Mouse (Mus musculus) left cerebral cortex, adult 9 months (tissue): ENCODE results near the gene Ikbke.
"Not testable (repeated sequence)": the region's sequence is repeated elsewhere in the genome, so short reads cannot be mapped to it uniquely, and the experiment has no call there.

Source experiments
- DNase-seq, 2 experiments: peaks; one replicate each; pipeline ENCODE4 v3.0.0; 2022; ENCODE audit warnings: low spot score in 2 of 2

The Ikbke gene

DNA sequence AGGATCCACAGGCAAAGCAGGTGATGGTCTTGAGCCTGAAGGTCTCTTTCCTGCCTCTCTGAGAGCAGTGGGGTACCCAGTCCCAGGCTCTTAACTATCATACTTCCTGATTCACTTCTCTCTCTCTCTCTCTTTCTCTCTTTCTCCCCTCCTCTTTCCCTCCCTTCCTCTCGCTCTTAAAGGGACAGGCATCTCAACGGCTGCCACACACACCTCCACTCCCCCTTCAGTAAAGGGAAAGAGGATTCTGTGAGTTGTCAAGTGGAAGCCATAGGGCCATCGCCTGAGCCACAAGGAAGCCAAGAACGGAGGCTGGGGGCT lies at the start of gene Ikbke:
Gene Ikbke, minus strand, starts transcription at position 151 of the 321 bp plus-strand sequence.
- no peak for DNase-seq

GRCm38 (mm10) chr1:131329093-131329492 lies 49.7 kb upstream of the Ikbke start:
- not testable (repeated sequence) for DNase-seq

- no peak for DNase-seq
Measured at GRCm38 (mm10) chr1:131327167-131327566, 47.8 kb upstream of the Ikbke start.

- no peak for DNase-seq
Measured at GRCm38 (mm10) chr1:131324816-131325463, 45.5 kb upstream of the Ikbke start.

DNA sequence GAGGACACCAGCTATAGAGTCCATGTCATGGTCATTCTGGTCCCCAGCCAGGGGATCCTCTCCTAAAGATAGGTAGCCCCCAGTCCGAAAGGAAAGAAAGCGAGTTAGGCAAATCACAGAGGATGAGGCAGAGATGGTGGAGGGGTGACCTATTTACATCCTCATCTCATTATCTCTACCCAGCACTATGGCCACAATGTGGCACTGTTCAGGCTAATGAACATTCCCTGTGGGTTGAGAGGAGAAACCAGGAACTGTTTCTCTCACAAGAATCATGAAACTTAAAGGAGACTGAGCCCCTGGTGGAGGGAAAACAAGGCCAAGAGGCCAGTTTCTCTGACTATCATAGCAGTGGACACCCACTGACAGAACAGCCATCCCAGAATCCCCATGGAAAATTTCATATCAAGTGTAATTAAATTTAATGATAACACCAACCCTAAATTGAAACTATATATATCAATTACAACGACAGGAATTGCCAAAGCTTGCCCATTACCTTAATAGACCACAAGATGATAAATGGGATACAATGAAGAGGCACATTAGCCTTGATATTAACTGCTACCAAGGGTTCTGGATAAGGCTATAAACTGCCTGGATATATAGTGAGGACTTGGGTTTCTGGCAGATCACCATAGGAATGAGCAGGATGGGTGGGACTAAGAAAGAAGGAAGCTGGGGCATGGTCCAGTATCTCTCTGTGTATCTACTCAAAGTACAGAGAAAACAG lies 40.4 kb upstream of the Ikbke start:
- no peak for DNase-seq

- DNase-seq, result no peak
Measured at GRCm38 (mm10) chr1:131318397-131318796, 39.0 kb upstream of the Ikbke start.

GRCm38 (mm10) chr1:131317625-131318024 lies 38.2 kb upstream of the Ikbke start:
- DNase-seq, result no peak

GRCm38 (mm10) chr1:131311284-131311683 lies 31.9 kb upstream of the Ikbke start:
- DNase-seq, result no peak

GRCm38 (mm10) chr1:131310237-131310818 lies 30.9 kb upstream of the Ikbke start:
- DNase-seq, result no peak

- DNase-seq, result no peak
Measured at GRCm38 (mm10) chr1:131300750-131301149, 21.3 kb upstream of the Ikbke start.

DNA sequence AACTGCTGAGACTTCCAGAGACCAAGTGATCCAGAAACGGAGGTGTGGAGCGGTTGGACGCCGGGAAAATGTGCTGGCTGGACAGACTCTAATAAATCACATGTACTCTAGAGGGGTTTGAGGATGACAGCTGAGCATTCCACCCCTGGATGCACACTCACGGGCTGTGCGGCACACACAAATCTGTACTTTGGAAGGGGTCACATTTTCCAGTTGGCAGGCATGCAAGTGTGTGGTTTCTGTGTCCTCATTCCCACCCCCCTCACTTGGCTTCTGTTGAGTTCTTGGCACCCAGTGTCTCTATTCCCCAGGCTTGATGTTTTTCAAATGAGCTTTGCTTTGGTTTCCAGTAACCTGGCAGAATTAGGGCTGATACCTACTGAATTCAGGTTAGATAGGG lies 20.4 kb upstream of the Ikbke start:
- no peak for DNase-seq

DNA sequence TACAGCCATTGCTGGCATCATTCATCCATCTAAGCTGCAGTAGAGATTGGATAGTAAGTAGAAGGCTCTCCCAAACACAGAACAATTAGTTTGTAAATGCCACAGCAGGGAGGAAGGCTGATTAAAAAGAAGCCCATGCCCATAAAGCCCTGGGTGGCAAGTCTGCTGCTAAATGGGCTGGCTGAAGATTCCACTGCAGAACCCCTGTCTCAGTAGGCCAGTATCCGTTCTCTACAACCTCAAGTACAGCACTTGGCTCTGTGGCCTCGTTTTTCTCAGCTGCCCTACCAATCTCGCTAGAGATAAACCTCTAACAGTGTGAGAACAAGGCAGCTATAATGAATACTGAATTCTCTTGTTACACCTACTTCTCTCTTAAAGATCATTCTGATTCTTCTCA lies 19.8 kb upstream of the Ikbke start:
- DNase-seq, result no peak

- no peak for DNase-seq
Measured at GRCm38 (mm10) chr1:131298171-131298570, 18.8 kb upstream of the Ikbke start.

GRCm38 (mm10) chr1:131296726-131297125 lies 17.3 kb upstream of the Ikbke start:
- DNase-seq, result no peak

- no peak for DNase-seq
Measured at GRCm38 (mm10) chr1:131295200-131295599, 15.8 kb upstream of the Ikbke start.

DNA sequence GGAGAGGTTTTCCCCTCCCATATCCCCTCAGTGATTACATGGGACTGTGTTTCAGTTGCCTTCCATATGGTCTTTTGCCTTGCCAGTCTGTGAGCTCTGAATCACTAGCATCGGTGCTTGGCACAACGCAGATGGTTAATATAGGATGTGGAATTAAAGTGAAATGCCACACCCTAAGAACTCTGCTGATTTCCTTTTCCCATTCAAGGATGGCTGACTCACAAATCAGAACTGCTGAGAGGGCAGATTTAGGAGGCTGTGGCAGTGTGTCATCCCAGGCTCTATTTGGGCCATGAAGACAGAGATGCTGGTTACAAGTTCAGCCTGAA lies 14.5 kb upstream of the Ikbke start:
- DNase-seq, result peak in 1 of 2 experiments; percentile 58

- no peak for DNase-seq
Measured at GRCm38 (mm10) chr1:131293221-131293921, 14.0 kb upstream of the Ikbke start.

GRCm38 (mm10) chr1:131290648-131291047 lies 11.2 kb upstream of the Ikbke start:
- DNase-seq, result peak in 1 of 2 experiments; percentile 81

DNA sequence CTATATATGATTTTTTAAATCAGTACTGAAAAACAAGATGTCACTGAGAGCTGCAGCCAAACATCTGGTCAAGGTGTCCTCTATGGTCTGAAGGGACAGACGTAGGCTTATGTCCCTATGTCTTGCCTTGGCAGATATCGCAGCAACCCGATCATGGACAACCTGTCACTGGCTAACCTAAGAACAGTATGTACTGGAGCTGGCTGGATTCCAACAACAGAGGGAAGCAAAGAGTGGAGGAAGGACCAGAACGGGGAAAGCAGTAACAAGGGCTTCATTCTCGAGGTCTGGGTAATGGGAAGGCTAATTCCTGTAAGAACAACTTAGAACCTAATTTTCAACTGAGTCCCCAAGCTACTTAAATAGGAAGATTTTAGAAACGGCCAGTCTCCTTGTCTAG lies 9.5 kb upstream of the Ikbke start:
- no peak for DNase-seq

DNA sequence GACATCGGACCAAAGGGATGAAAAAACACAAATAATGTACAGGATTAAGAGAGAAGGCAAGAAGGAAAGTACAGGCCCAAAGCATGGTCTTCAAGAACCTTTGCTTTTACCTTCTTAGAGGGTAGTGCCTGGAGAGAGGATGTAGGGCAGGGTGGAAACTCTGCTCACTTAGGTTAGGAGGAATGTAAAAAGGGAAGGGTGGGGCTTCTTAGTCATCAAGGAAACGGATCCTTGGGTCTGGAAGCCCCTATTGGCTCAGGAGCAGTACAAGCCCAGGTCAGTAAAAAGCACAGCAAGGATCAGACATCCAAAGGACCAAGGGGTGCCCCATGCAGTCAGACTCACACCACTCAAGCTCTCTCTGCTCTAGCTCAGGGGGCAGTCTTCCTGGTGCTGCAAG lies 7.9 kb upstream of the Ikbke start:
- DNase-seq, result no peak

DNA sequence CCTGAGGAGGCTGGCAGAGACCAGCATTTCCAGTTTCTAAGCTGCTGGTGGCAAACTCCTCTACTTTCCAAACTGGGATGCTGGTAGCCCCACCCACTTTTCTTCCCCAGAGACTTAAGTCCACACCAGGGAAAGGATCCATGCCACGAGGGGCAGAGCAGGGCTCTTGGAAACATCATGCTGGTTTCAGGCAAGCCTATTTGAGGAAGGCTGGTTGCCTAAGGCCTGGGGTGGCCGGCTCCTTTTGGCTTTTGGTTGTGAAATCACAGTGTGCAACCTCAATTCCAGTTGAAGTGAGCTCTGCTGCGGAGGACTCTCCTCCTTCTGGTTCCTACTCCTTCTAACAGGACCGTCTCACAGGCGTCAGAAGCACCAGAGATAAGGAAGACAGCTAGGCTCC lies 7.4 kb upstream of the Ikbke start:
- no peak for DNase-seq

DNA sequence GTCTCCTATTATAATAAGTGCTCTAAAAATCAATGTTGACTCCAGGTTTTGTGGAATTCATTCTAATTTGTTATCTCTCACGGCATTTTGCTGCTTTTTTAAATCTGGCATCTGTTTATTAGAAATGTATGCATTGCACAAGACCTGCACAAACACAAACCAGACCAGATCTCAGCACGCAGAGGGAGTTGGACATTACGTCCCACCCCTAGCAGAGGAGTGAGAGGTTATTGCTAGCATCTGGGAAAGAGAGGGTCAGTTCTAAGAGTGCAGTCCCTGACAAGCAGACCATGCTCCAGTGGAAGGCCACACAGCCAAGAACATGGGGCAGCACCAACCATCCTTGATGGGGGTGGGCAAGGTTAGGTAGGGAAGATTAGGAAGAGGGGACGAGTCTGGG lies 5.2 kb upstream of the Ikbke start:
- no peak for DNase-seq

DNA sequence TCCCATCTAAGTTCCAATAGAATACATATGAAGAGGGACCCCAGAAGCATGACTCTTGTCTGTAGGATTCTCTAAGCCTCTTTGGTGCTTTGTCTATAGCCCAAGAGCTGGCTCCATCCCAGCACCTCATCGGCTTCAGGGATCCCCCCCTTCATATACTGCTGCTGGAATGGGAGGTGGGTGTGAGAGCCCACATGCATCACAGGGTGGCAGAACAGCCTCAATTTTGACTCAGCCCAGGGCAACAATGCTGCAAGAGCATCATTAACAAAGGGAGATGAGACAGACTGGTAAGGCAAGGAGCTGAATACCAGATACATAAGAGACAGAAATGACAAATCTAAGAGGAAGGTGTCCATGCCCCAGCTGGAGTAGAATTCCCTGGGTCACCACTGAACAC lies 4.8 kb upstream of the Ikbke start:
- DNase-seq, result no peak
